Mouse (Mus musculus) intestine, postnatal 0 days (tissue): ENCODE results near the gene Vmo1. TPM values are rescaled to one million over a fixed set of nuclear protein-coding genes. Genes with fewer than 3 reads are reported as not detected.

Source experiments
- ATAC-seq: fragments of 200-750 bp; cut with Nextera tagmentation; 2 replicates; pipeline ENCODE4 v1.8.0; 2017; ENCODE audit warnings: mild to moderate bottlenecking, moderate TSS enrichment, moderate library complexity
- H3K27ac ChIP-seq: fragments of 300-500 bp; sonication (generic); 2 replicates; pipeline ENCODE4 v1.5.1; 2014; ENCODE audit warnings: mild to moderate bottlenecking, low read depth, low read length, moderate library complexity
- H3K27me3 ChIP-seq: fragments of 300-500 bp; sonication (generic); replicated peaks from 2 replicates; pipeline ENCODE4 v1.6.1; 2014; ENCODE audit warnings: low read length, mixed read lengths; ENCODE audit not compliant: control insufficient read depth, insufficient read depth
- H3K36me3 ChIP-seq: fragments of 300-500 bp; sonication (generic); 2 replicates; pipeline ENCODE4 v1.6.1; 2014; ENCODE audit warnings: mild to moderate bottlenecking, moderate library complexity; ENCODE audit not compliant: control insufficient read depth, insufficient read depth
- H3K4me1 ChIP-seq: fragments of 300-500 bp; sonication (generic); replicated peaks from 2 replicates; pipeline ENCODE4 v1.6.1; 2014; ENCODE audit warnings: antibody characterized with exemption, low read length, mixed read lengths; ENCODE audit not compliant: control insufficient read depth, insufficient read depth
- H3K4me2 ChIP-seq: fragments of 300-500 bp; sonication (generic); replicated peaks from 2 replicates; pipeline ENCODE4 v1.6.1; 2014; ENCODE audit warnings: low read depth, mild to moderate bottlenecking, moderate library complexity
- H3K4me3 ChIP-seq: fragments of 300-500 bp; sonication (generic); 2 replicates; pipeline ENCODE4 v1.5.1; 2014; ENCODE audit warnings: low read depth, low read length
- H3K9ac ChIP-seq: fragments of 300-500 bp; sonication (generic); 2 replicates; pipeline ENCODE4 v1.6.1; 2014; ENCODE audit warnings: mild to moderate bottlenecking, low read depth, low read length
- H3K9me3 ChIP-seq: fragments of 300-500 bp; sonication (generic); 2 replicates; pipeline ENCODE4 v1.6.1; 2016; ENCODE audit warnings: mixed run types; ENCODE audit not compliant: control insufficient read depth
- CTCF ChIP-seq: sonication (generic); IDR thresholded peaks from 2 replicates; pipeline ENCODE4 v1.5.1; 2016; ENCODE audit warnings: low read depth, mild to moderate bottlenecking, control low read depth, antibody characterized with exemption, moderate library complexity
- WGBS: fragments of 180-500 bp; shearing (Covaris S2); extraction: QIAGEN DNeasy Blood & Tissue Kit; methylation state at CpG from one replicate; pipeline ENCODE4 v1.1.7; 2014; 5-methylcytosine and 5-hydroxymethylcytosine counted together
- polyA plus RNA-seq: library from polyadenylated mRNA; unstranded; fragments of >200 nt; fragmentation: Nextera tagmentation; extraction: Ambion mirVana; gene quantifications from 2 replicates; pipeline ENCODE4 v1.2.1, GENCODE M21; 2015

Gene Vmo1
- 0.25 and 0.31 TPM in 2 replicates for polyA plus RNA-seq

DNA sequence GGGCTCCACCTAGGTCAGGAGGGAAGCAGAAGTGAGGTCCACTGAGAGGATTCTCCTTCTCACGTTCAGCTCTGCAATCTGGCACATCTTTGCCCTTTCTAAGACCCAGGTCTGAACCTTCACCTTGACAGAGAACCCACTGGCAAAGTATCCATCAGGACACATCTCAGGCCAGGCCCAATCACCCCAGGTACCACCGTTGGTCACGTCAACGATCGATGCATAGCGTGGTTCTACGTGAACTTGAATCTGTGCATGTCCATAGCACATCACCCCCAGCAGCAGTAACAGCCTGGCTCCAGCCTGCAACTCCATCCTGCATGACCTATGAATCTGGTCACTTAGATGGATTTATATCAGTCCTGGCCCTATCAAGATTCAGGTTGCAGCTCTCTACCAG lies at the start of gene Vmo1:
TSS of gene Vmo1 (minus strand) at position 329 of the 400 bp plus-strand sequence.
- Histone ChIP-seq H3K27ac (no peak within 1 kb of the TSS), H3K9me3 (no peaks in the 10 kb centered on the region), H3K36me3 (peaks cover 3% of the 10 kb centered on the region; the same call in 1 of the 2 replicates), H3K4me1 (no peaks in the 10 kb centered on the region), H3K4me3 (no peak within 1 kb of the TSS), H3K9ac (no peak within 1 kb of the TSS), H3K27me3 (no peaks in the 10 kb centered on the region), H3K4me2 (no peak within 1 kb of the TSS)
- TF ChIP-seq CTCF = no peak
- 80% methylated on average over 7 of the region's 7 CpGs for WGBS
- ATAC-seq = no peak

DNA sequence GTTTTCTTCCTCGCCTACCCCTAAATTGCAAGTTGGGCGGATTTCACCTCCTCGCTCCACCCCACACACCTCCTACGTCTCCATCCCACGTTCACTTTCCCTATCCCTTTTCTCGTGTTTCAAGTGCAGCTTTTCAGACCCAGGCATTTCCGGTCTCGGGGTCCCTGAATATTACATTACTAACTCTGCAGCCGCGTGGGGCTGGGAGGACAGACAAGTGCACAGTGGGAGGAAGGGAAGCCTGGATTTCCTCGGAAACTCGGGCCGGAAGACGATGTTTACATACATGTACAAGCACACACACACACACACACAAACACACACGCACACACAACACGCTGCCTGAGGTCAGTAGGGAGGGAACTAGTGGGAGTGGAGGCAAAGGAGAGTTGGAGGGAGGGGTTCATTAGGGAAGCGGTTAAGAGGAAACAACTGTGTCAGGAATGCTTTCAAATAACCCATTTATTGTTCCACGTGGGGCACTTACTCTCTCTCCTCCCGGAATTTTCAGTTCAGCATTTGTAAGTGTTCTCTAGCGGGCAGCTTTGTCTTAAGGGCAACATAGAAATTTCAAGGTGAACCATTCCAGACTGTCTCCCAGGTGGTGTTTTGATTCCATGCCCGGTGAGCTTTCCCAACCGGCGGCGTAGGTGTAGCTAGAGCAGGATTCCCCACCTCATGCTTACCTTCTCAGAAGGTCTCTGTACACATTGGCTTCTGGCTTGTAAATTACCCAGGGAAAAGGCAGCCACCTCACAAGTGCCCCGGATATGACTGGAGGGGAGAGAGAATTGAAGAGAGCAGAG lies 49.3 kb upstream of the Vmo1 start:
- 2% methylated on average over 25 of the region's 25 CpGs for WGBS
- Histone ChIP-seq H3K9ac (peak overlapping the region; percentile 78; the same call in 1 of the 2 replicates), H3K9me3 (no peaks in the 10 kb centered on the region), H3K27me3 (no peaks in the 10 kb centered on the region), H3K36me3 (peaks cover 13% of the 10 kb centered on the region; the same call in 1 of the 2 replicates), H3K4me1 (no peaks in the 10 kb centered on the region), H3K4me3 (peak overlapping the region; percentile 91), H3K4me2 (peak overlapping the region; percentile 98), H3K27ac (peak overlapping the region; percentile 80)
- ATAC-seq = no peak
- no peak for TF ChIP-seq CTCF

DNA sequence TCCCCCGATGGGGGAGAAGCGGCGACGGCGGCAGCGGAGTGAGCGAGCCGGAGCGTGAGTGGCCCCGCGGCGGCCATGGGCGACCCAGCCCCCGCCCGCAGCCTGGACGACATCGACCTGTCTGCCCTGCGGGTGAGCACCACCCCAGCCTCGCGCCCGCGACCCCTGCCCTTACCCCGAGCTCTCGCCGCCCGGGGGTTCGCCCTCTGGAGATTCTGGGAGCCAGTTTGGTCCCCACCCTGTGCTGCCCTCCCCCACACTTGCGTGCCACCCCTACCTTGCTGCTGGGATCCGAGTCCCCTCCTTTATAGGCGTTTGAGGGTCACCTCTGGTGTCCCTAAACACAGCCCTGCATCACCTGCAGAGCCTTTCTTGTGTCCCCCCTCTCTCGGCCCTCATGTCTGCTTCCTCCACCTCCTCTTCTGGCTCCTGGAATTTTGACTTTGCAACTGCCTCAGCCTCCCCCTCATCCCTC lies 48.6 kb upstream of the Vmo1 start:
- Histone ChIP-seq H3K9ac (peak overlapping the region; percentile 78), H3K4me1 (no peaks in the 10 kb centered on the region), H3K9me3 (no peaks in the 10 kb centered on the region), H3K4me2 (peak overlapping the region; percentile 98), H3K36me3 (peaks cover 9% of the 10 kb centered on the region; the same call in 1 of the 2 replicates), H3K4me3 (peak overlapping the region; percentile 91), H3K27me3 (no peaks in the 10 kb centered on the region), H3K27ac (peak overlapping the region; percentile 80)
- no peak; the same call in 1 of the 2 replicates for ATAC-seq
- no peak for TF ChIP-seq CTCF
- WGBS = 0% methylated on average over 24 of the region's 31 CpGs

DNA sequence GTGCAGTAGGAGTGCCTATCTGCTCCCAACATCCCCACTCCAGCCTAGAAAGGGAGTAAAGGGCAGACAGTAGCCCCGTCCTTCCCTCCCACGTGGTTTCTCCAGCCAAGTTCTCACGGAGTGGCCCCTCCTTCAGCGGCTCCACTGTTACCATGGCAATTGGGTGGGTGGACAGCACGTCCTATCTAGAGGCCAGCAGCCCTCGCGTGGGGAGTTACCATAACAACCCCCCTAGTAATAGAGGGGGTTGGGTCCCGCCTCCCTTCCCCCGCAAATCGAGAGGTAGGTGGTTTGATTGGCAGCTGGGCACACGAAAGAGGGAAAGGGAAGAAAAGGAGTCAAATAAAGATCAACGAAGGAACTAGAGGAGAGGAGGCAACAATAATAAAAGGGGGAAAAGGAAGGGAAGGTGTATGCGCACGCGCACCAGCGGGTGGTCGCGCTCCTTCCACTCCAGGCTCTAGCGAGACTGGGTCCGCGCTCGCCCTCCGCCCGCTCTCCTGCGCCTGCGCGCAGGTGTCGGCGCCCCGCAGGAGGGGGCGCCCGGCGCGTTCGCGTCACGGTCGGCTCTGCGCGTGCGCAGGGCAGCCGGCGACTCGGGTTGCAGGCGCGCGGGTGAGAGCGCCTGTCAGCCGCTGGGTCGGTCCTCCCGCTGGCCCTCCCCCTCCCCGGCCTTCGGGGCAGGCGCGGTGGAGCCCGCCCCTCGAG lies 48.0 kb upstream of the Vmo1 start, which contains the start of gene Mink1:
TSS of gene Mink1 (plus strand) at position 595 of the 708 bp plus-strand sequence.
- Histone ChIP-seq H3K4me1 (no peaks in the 10 kb centered on the region), H3K27ac (peak within 1 kb of the TSS; percentile 80), H3K27me3 (no peaks in the 10 kb centered on the region), H3K9ac (peak within 1 kb of the TSS; percentile 78), H3K4me3 (peak within 1 kb of the TSS; percentile 91), H3K4me2 (peak within 1 kb of the TSS; percentile 98), H3K9me3 (no peaks in the 10 kb centered on the region), H3K36me3 (peaks cover 9% of the 10 kb centered on the region; the same call in 1 of the 2 replicates)
- ATAC-seq = peak; percentile 84
- under 1% methylated on average over 56 of the region's 57 CpGs for WGBS
- no peak; the same call in 1 of the 2 replicates for TF ChIP-seq CTCF

DNA sequence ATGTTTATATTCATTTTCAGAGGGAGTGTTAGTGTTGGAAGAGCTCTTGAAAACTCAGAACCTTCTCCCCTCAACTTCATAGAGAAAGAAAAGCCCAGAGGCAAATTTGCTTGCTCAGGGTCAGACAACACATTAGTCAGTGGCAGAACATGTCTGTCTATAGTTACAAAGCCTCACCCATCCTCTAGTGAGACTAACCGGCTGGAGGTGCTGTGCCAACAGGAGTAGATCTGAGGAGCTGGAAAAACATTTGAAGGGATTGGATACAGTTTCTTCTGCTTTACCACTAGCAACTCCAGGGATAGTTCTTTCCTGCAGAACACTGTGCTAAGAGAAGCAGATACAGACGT lies 47.5 kb upstream of the Vmo1 start:
- peak overlapping the region; percentile 98 for H3K4me2 ChIP-seq
- no peaks in the 10 kb centered on the region for H3K27me3 ChIP-seq
- no peak overlapping the region; the same call in 1 of the 2 replicates for H3K9ac ChIP-seq
- ATAC-seq = peak; percentile 11
- H3K4me1 ChIP-seq = no peaks in the 10 kb centered on the region
- H3K9me3 ChIP-seq = no peaks in the 10 kb centered on the region
- H3K4me3 ChIP-seq = peak overlapping the region; percentile 91
- TF ChIP-seq CTCF = peak; percentile 49
- H3K27ac ChIP-seq = no peak overlapping the region
- H3K36me3 ChIP-seq = peaks cover 9% of the 10 kb centered on the region; the same call in 1 of the 2 replicates
- 0% methylated on average over 2 of the region's 2 CpGs for WGBS

DNA sequence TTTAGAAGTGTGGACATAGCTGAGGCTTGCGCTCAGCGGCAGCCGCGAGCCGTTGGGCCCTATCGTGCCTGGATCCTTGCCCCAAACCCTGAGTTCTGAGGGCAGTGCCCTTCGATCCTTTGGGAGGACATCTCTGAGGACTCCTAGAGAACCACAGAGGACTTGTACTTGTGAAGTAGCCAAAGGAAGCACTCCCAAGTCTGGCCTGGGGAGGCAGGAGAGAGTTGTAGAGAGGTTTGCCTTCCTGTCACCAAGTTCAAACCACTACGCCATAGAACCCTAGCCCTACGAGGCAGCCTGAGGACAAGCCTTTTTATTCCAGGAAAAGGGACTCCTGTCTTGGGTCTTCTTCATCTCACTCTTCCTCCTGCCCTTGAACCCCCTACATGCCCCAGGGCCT lies 43.1 kb upstream of the Vmo1 start:
- peaks cover 41% of the 10 kb centered on the region for H3K36me3 ChIP-seq
- H3K4me1 ChIP-seq = no peaks in the 10 kb centered on the region
- no peak for ATAC-seq
- no peak overlapping the region for H3K27ac ChIP-seq
- H3K4me2 ChIP-seq = no peak overlapping the region
- no peak overlapping the region for H3K4me3 ChIP-seq
- peak; percentile 40 for TF ChIP-seq CTCF
- 91% methylated on average over 9 of the region's 9 CpGs for WGBS
- H3K27me3 ChIP-seq = no peaks in the 10 kb centered on the region
- H3K9ac ChIP-seq = no peak overlapping the region
- no peaks in the 10 kb centered on the region for H3K9me3 ChIP-seq
